Comparison of ENCODE assay signal across 17 mouse cellular contexts in the genomic region with DNA sequence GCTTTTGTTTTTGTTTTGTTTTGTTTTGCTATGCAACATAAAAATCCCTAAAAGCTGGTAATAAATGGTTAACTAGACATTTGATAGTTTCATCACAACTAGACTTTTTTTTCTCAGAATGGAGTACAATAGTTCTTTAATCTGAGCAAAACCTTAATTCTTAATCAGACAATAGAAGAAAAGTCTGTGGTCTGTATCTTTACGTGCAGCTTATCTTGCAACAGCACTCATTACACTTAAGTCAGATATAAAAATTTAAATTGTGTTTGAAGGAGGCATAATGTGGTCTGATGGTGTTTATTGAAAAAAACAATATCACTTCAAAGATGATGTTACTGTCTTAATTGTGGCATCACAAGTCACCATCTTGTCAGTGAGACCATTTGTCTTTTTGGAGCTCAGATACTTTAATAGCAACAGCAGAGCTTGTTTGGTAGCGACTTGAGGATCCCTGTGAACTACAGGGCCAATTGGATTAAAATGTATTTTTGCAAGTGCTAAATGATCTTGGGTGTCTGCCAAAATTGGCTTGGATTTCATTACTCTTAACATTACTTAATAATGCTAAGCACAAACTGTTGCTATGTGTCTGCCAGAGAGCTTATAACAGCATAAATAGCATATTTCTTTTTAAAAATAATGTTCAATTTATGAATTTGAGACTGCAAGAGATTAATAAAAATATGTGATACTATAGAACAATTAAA. TPM values are rescaled to one million over a fixed set of nuclear protein-coding genes. Genes with fewer than 3 reads are reported as not detected.
"Had no signal": no experiment of that assay in that cellular context is flagged by ENCODE, and none has a peak within 500 bp of the region (broad histone marks: within the 10 kb centered on the region; RNA-seq: fewer than 3 reads in every experiment).

No protein-coding gene starts in this region.

- DNase-seq: kidney, adult 8-10 months; kidney, postnatal 14 days; kidney, postnatal 4 days; liver, embryonic 13.5 days; lung, postnatal 10 days; lung, postnatal 36 days; right cerebral cortex, adult 18-20 months; right cerebral cortex, postnatal 25 days; thymus, adult 18-20 months; thymus, postnatal 36 days had no signal

- ATAC-seq: midbrain, embryonic 15.5 days had no signal

RNA-seq across cellular contexts. Expression of a gene that starts 11.3 kb away (rescaled TPM):
- total RNA-seq: layer of hippocampus, adult 18-20 months; layer of hippocampus, postnatal 25 days; left cerebral cortex, adult 2 months; left cerebral cortex, postnatal 10 days; left cerebral cortex, postnatal 36 days; liver, adult 2 months had no signal
